Mouse (Mus musculus) granulocyte monocyte progenitor cell, adult 5-6 weeks (primary cell): ENCODE data around the gene Ppy. TPM values are rescaled to one million over a fixed set of nuclear protein-coding genes. Genes with fewer than 3 reads are reported as not detected.

Source experiments
- total RNA-seq, 2 experiments: library from RNA; stranded (forward) in 1 of 2; stranded (reverse) in 1 of 2; fragments of 200-712, 200-1000 nt in 1 of 2; fragments of >200 nt in 1 of 2; fragmentation: Nextera tagmentation in 1 of 2; gene quantifications; 2 replicates each; pipeline ENCODE4 v1.2.3; 2014 to 2017

Gene Ppy
- total RNA-seq, 2 experiments from 2014 or later: not detected

Other genes with a start within 250 kb of the Ppy start
- not detected in 2 replicates for gene Meox1, start 206.9 kb downstream of the Ppy start, total RNA-seq (2014; fragmentation: Nextera tagmentation)
- gene Meox1, start 206.9 kb downstream of the Ppy start, total RNA-seq (2017): not detected in 2 replicates
- gene Sost, start 134.3 kb downstream of the Ppy start, total RNA-seq (2014; fragmentation: Nextera tagmentation): not detected in 2 replicates
- gene Sost, start 134.3 kb downstream of the Ppy start, total RNA-seq (2017): not detected in 2 replicates
- gene Cfap97d1, start 117.0 kb downstream of the Ppy start, total RNA-seq (2014; fragmentation: Nextera tagmentation): not detected in 2 replicates
- not detected in 2 replicates for gene Cfap97d1, start 117.0 kb downstream of the Ppy start, total RNA-seq (2017)
- gene Dusp3, start 114.3 kb downstream of the Ppy start, total RNA-seq (2014; fragmentation: Nextera tagmentation): 3.9 and 4.3 TPM in 2 replicates
- gene Dusp3, start 114.3 kb downstream of the Ppy start, total RNA-seq (2017): 0.95 and 1.1 TPM in 2 replicates
- not detected in 2 replicates for gene Mpp3, start 72.9 kb downstream of the Ppy start, total RNA-seq (2014; fragmentation: Nextera tagmentation)
- gene Mpp3, start 72.9 kb downstream of the Ppy start, total RNA-seq (2017): not detected in 2 replicates
- 0.26 and 1.1 TPM in 2 replicates for gene Cd300lg, start 59.8 kb downstream of the Ppy start, total RNA-seq (2014; fragmentation: Nextera tagmentation)
- gene Cd300lg, start 59.8 kb downstream of the Ppy start, total RNA-seq (2017): 0.36 and 2.0 TPM in 2 replicates
- gene Mpp2, start 12.8 kb downstream of the Ppy start, total RNA-seq (2014; fragmentation: Nextera tagmentation): not detected in 2 replicates
- 0.04 TPM in 1 of 2 replicates, not detected in the other for gene Mpp2, start 12.8 kb downstream of the Ppy start, total RNA-seq (2017)
- not detected in 2 replicates for gene Pyy, start 6.5 kb upstream of the Ppy start, total RNA-seq (2014; fragmentation: Nextera tagmentation)
- not detected in 2 replicates for gene Pyy, start 6.5 kb upstream of the Ppy start, total RNA-seq (2017)
- not detected in 2 replicates for gene Nags, start 44.2 kb upstream of the Ppy start, total RNA-seq (2014; fragmentation: Nextera tagmentation)
- gene Nags, start 44.2 kb upstream of the Ppy start, total RNA-seq (2017): 0.04 TPM in 1 of 2 replicates, not detected in the other
- gene Tmem101, start 55.1 kb upstream of the Ppy start, total RNA-seq (2014; fragmentation: Nextera tagmentation): 11.8 and 19.4 TPM in 2 replicates
- gene Tmem101, start 55.1 kb upstream of the Ppy start, total RNA-seq (2017): 14.8 and 32.0 TPM in 2 replicates
- 109 and 123 TPM in 2 replicates for gene Lsm12, start 84.0 kb upstream of the Ppy start, total RNA-seq (2014; fragmentation: Nextera tagmentation)
- 67.6 and 77.7 TPM in 2 replicates for gene Lsm12, start 84.0 kb upstream of the Ppy start, total RNA-seq (2017)
- gene G6pc3, start 88.3 kb upstream of the Ppy start, total RNA-seq (2014; fragmentation: Nextera tagmentation): 144 TPM in 2 replicates
- 61.1 and 61.6 TPM in 2 replicates for gene G6pc3, start 88.3 kb upstream of the Ppy start, total RNA-seq (2017)
- 28.5 and 33.5 TPM in 2 replicates for gene Hdac5, start 128.8 kb upstream of the Ppy start, total RNA-seq (2014; fragmentation: Nextera tagmentation)
- 15.8 and 26.3 TPM in 2 replicates for gene Hdac5, start 128.8 kb upstream of the Ppy start, total RNA-seq (2017)
- gene BC030867, start 147.6 kb upstream of the Ppy start, total RNA-seq (2014; fragmentation: Nextera tagmentation): 26.7 and 28.6 TPM in 2 replicates
- 5.6 and 8.6 TPM in 2 replicates for gene BC030867, start 147.6 kb upstream of the Ppy start, total RNA-seq (2017)
- 1.1 and 3.4 TPM in 2 replicates for gene Asb16, start 167.4 kb upstream of the Ppy start, total RNA-seq (2014; fragmentation: Nextera tagmentation)
- gene Asb16, start 167.4 kb upstream of the Ppy start, total RNA-seq (2017): 0.17 and 0.31 TPM in 2 replicates
- gene Tmub2, start 183.6 kb upstream of the Ppy start, total RNA-seq (2014; fragmentation: Nextera tagmentation): 22.7 and 34.6 TPM in 2 replicates
- 17.2 and 32.6 TPM in 2 replicates for gene Tmub2, start 183.6 kb upstream of the Ppy start, total RNA-seq (2017)
- gene Atxn7l3, start 195.3 kb upstream of the Ppy start, total RNA-seq (2014; fragmentation: Nextera tagmentation): 20.0 and 28.7 TPM in 2 replicates
- gene Atxn7l3, start 195.3 kb upstream of the Ppy start, total RNA-seq (2017): 20.0 and 27.1 TPM in 2 replicates
- 56.3 and 73.8 TPM in 2 replicates for gene Ubtf, start 218.4 kb upstream of the Ppy start, total RNA-seq (2014; fragmentation: Nextera tagmentation)
- gene Ubtf, start 218.4 kb upstream of the Ppy start, total RNA-seq (2017): 148 and 164 TPM in 2 replicates